Mouse (Mus musculus): ENCODE data around the gene Hormad1. TPM values are rescaled to one million over a fixed set of nuclear protein-coding genes. Genes with fewer than 3 reads are reported as not detected.
A peak's percentile ranks its signal among the peaks of the same experiment; 100 is the strongest.

Hormad1 gene
- polyA plus RNA-seq, 1 experiment from 2014 or later, result not detected

DNA sequence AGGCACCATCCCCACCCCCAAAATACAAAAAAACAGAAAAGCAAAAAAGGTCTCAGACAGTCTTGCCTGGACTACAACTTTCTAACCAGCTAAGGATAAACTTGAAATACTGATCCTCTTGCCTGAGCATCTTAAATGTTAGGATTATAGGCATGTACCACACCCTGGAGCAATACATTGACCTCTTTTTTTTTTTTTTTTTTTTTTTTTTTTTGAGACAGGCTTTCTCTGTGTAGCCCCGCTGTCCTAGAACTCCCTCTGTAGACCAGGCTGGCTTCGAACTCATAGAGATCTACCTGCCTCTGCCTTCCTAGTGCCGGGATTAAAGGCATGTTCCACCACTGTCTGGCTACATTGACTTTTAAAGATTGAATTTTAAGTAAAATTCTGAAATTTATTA is 1.3 kb downstream of the Hormad1 start:
- Histone ChIP-seq H3K4me3 (replicated peaks) (no peak overlapping the region), H3K4me1 (replicated peaks) (no peaks in the 10 kb centered on the region), H3K27ac (no peak overlapping the region), H3K9me3 (no peaks in the 10 kb centered on the region), H3K27me3 (no peaks in the 10 kb centered on the region), H3K9ac (replicated peaks) (no peak overlapping the region), H3K36me3 (no peaks in the 10 kb centered on the region), H3K4me2 (no peak overlapping the region)
- WGBS, result 92% methylated on average over 3 of the region's 3 CpGs
- ATAC-seq (ENCODE audit: insufficient number of reproducible peaks, insufficient read depth, low FRiP score, low TSS enrichment, low read depth), result no peak

DNA sequence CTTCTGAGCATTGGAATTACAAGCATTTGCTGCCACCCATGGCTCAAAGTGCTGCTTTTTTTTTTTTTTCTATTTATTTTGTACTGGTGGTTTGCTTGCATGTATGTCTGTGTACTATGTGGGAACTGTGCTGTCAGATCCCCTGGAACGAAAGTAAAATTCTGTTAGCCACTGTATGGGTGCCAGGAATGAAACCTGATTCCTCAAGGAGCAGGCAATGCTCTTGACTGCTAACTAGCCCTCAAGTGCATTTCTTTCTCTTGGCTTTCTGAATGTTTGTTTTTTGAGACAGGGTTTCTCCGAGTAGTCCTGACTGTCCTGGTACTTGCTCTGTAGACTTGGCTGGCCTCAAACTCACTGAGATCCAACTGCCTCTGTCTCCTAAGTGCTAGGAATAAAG is 2.3 kb downstream of the Hormad1 start:
- 73% methylated on average over 2 of the region's 2 CpGs for WGBS
- Histone ChIP-seq H3K27me3 (no peaks in the 10 kb centered on the region), H3K27ac (no peak overlapping the region), H3K4me2 (no peak overlapping the region), H3K9ac (replicated peaks) (no peak overlapping the region), H3K36me3 (no peaks in the 10 kb centered on the region), H3K4me1 (replicated peaks) (no peaks in the 10 kb centered on the region), H3K4me3 (replicated peaks) (no peak overlapping the region), H3K9me3 (no peaks in the 10 kb centered on the region)
- ATAC-seq (ENCODE audit: insufficient number of reproducible peaks, insufficient read depth, low FRiP score, low TSS enrichment, low read depth), result no peak

DNA sequence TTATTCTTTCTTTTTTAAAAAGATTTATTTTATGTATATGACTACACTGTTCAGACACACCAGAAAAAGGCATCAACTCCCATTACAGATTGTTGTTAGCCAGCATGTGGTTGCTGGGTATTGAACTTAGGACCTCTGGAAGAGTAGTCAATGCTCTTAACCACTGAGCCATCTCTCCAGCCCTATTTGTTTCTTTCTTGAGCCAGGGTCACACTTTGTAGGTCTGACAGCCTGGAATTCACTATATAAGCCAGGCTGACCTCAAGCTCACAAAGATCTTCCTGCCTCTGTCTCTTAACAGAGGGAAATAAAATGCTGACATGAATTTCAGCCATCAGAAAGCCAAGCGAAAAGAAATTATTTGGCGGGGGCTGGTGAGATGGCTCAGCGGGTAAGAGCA is 10.1 kb downstream of the Hormad1 start:
- no peak for ATAC-seq (ENCODE audit: insufficient number of reproducible peaks, insufficient read depth, low FRiP score, low TSS enrichment, low read depth)
- WGBS, result 87% methylated on average over 3 of the region's 3 CpGs

DNA sequence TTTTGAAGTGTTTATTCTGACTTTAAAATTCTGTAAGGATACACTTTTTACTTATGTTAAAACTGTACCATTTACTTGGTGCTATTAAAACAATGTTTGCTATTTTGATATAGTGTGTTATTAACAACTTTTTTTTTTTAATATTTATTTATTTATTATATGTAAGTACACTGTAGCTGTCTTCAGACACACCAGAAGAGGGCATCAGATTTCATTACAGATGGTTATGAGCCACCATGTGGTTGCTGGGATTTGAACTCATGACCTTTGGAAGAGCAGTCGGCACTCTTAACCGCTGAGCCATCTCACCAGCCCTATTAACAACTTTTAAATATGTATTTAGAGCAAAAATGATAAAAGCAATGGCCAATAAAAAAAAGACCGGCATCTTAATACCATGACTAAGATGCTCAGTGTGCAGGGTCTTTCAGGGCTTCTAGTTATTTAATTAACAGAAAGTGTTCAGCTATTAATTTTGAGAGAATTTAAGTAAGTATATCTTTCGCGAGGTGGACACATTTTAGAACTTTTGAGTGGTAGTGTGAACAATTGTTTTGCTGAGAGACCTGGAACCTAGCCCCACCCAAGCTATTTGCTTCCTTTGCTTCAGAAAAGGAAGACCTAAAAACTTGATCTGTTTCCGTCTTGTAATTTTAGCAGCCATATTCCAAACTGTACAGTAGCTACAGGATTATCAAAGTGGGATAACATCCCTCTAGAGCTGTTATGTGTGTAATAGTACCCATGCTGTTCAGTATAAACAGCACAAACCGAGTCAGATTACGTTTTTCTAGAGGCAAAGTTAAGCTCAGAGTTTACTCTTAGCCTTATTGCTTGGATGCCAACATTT is 28.5 kb downstream of the Hormad1 start:
- no peak overlapping the region for H3K9ac ChIP-seq (replicated peaks)
- no peaks in the 10 kb centered on the region for H3K27me3 ChIP-seq
- no peaks in the 10 kb centered on the region for H3K9me3 ChIP-seq
- H3K4me1 ChIP-seq (replicated peaks), result peaks cover 5% of the 10 kb centered on the region; the same call in 1 of the 2 replicates
- WGBS, result 53% methylated on average over 8 of the region's 8 CpGs
- H3K4me2 ChIP-seq, result peak overlapping the region; percentile 62
- peaks cover 9% of the 10 kb centered on the region for H3K36me3 ChIP-seq
- peak; percentile 21; the same call in 1 of the 2 replicates for ATAC-seq (ENCODE audit: insufficient number of reproducible peaks, insufficient read depth, low FRiP score, low TSS enrichment, low read depth)
- H3K27ac ChIP-seq, result no peak overlapping the region
- peak overlapping the region; percentile 69 for H3K4me3 ChIP-seq (replicated peaks)

More for the DNA sequence above, 10.1 kb downstream of the Hormad1 start:
- Histone ChIP-seq H3K27me3 (no peaks in the 10 kb centered on the region), H3K27ac (no peak overlapping the region), H3K4me3 (replicated peaks) (no peak overlapping the region), H3K4me2 (no peak overlapping the region), H3K4me1 (replicated peaks) (no peaks in the 10 kb centered on the region), H3K36me3 (no peaks in the 10 kb centered on the region), H3K9me3 (no peaks in the 10 kb centered on the region), H3K9ac (replicated peaks) (no peak overlapping the region)

DNA sequence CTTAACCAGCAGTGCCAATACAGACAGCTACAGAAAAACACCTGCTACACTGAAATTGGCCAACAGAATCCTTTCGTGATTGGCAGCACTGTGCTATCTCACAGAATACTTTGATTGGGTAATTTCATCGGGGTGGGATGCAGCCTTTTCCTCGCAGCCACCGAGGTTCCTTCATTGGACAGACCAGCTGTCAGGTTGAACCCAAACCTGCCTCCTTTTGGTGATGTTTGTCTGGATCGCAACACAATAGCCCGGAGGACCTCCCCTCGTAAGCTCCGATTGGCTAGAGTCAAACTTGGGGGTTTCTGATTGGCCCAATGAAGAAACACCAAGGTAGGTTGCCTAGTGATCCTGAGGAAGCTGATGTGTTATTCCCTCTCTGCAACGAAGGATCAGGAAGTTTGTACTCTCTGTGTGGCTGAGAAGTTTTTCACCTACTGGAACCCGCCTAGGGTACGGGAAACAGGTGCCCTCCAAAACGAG is 29.2 kb downstream of the Hormad1 start, which contains the start of gene Golph3l:
Golph3l (plus strand) TSS at position 331 of the 483 bp plus-strand sequence.
- 0% methylated on average over 12 of the region's 12 CpGs for WGBS
- Histone ChIP-seq H3K27ac (peak within 1 kb of the TSS; percentile 78), H3K9me3 (no peaks in the 10 kb centered on the region), H3K4me2 (peak within 1 kb of the TSS; percentile 62), H3K4me3 (replicated peaks) (peak within 1 kb of the TSS; percentile 69), H3K9ac (replicated peaks) (peak within 1 kb of the TSS; percentile 64), H3K36me3 (peaks cover 16% of the 10 kb centered on the region), H3K4me1 (replicated peaks) (peaks cover 5% of the 10 kb centered on the region; the same call in 1 of the 2 replicates), H3K27me3 (no peaks in the 10 kb centered on the region)
- ATAC-seq (ENCODE audit: insufficient number of reproducible peaks, insufficient read depth, low FRiP score, low TSS enrichment, low read depth), result peak; percentile 100

DNA sequence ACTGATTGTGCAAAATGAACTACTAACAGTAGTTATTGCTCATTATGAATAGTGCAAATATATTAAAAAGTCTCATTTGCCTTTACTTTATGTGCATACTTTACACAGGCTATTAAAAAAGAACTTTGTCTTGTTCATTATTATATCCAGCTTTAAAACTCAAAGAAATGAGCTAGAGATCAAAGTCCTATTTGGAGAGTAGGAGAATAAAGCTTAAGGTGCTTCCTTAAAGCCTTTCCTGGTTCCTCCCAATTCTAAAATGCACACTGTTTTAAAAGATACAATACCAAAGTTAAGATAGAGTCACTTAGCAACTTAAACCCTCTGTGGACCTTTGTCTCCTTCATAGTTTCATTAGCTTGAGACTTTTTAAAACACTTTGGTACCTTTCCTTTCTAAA is 39.3 kb downstream of the Hormad1 start:
- no peak overlapping the region for H3K4me2 ChIP-seq
- H3K36me3 ChIP-seq, result peaks cover 29% of the 10 kb centered on the region
- no peak for ATAC-seq (ENCODE audit: insufficient number of reproducible peaks, insufficient read depth, low FRiP score, low TSS enrichment, low read depth)
- no peaks in the 10 kb centered on the region for H3K27me3 ChIP-seq
- no peak overlapping the region for H3K27ac ChIP-seq
- no peaks in the 10 kb centered on the region for H3K4me1 ChIP-seq (replicated peaks)
- no peaks in the 10 kb centered on the region for H3K9me3 ChIP-seq
- H3K9ac ChIP-seq (replicated peaks), result no peak overlapping the region
- no peak overlapping the region for H3K4me3 ChIP-seq (replicated peaks)

DNA sequence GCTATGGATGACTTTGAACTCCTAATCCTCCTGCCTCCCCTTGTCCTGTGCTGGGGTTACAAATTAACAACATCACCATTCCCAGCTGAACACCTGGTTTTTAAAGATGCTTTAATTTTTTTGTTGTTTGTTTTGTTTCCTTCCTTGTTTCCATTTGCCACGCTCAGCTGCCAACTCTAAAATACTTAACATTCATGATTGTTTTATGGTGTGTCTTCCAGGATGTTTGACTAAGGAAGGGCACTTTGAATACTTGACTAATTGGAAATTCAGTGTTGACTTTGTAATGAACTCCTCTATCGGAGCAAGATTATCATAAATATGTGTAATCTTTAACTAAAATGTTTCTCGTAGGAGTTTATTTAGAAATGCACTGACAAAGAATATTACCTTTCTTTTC is 41.8 kb downstream of the Hormad1 start:
- H3K9ac ChIP-seq (replicated peaks), result no peak overlapping the region
- H3K36me3 ChIP-seq, result peaks cover 21% of the 10 kb centered on the region
- WGBS, result 94% methylated on average over 3 of the region's 3 CpGs
- ATAC-seq (ENCODE audit: insufficient number of reproducible peaks, insufficient read depth, low FRiP score, low TSS enrichment, low read depth), result no peak
- no peak overlapping the region for H3K27ac ChIP-seq
- H3K9me3 ChIP-seq, result no peaks in the 10 kb centered on the region
- H3K4me3 ChIP-seq (replicated peaks), result no peak overlapping the region
- H3K27me3 ChIP-seq, result no peaks in the 10 kb centered on the region
- no peaks in the 10 kb centered on the region for H3K4me1 ChIP-seq (replicated peaks)
- H3K4me2 ChIP-seq, result no peak overlapping the region

DNA sequence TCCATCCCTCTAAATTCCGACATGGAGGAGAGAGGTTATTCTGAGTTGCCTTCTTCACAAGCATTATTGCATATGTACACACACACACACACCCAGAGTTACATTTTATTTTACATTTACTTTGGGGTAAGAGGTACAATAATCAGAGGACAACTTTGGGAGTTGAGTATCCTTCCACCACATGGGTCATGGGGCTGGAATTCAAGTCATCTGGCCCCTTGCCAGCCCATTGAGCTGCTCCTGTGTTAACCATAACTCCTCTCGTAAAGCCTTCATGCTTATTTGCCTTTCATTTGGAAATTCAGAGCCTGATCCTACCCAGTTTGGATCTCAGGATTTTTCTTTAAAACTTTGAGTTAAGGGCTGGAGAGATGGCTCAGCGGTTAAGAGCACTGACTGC is 46.6 kb downstream of the Hormad1 start:
- peaks cover 51% of the 10 kb centered on the region for H3K36me3 ChIP-seq
- 85% methylated on average over 3 of the region's 3 CpGs for WGBS
- no peak overlapping the region for H3K4me2 ChIP-seq
- no peaks in the 10 kb centered on the region for H3K27me3 ChIP-seq
- H3K9me3 ChIP-seq, result no peaks in the 10 kb centered on the region
- H3K27ac ChIP-seq, result no peak overlapping the region
- H3K4me1 ChIP-seq (replicated peaks), result no peaks in the 10 kb centered on the region
- H3K9ac ChIP-seq (replicated peaks), result no peak overlapping the region
- no peak overlapping the region for H3K4me3 ChIP-seq (replicated peaks)
- no peak for ATAC-seq (ENCODE audit: insufficient number of reproducible peaks, insufficient read depth, low FRiP score, low TSS enrichment, low read depth)

DNA sequence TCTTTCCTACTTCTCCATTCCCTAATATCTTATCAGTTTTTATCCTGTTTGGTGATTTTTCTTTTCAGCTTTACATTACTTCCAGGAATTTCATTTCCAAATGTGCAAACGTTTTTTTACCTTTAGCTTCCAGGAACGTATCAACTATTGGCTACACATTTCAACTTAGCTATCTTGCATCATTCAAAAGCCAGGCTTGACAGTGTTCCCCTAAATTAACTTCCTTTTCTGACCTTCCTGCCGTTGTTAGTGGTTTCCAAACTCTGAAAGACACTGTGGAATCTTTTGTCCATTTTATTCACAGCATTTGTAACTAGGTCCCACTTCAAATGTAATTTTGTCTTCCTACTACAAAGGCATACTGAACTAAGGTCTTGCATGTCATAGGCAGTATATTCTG is 49.7 kb downstream of the Hormad1 start:
- 72% methylated on average over 3 of the region's 3 CpGs for whole genome bisulfite sequencing
- H3K4me1 ChIP-seq (replicated peaks), result no peaks in the 10 kb centered on the region
- no peak overlapping the region for H3K4me3 ChIP-seq (replicated peaks)
- no peak overlapping the region for H3K27ac ChIP-seq
- H3K27me3 ChIP-seq, result no peaks in the 10 kb centered on the region
- H3K9me3 ChIP-seq, result no peaks in the 10 kb centered on the region
- H3K9ac ChIP-seq (replicated peaks), result no peak overlapping the region
- H3K36me3 ChIP-seq, result peaks cover 58% of the 10 kb centered on the region
- H3K4me2 ChIP-seq, result no peak overlapping the region
- no peak for ATAC-seq (ENCODE audit: insufficient number of reproducible peaks, insufficient read depth, low FRiP score, low TSS enrichment, low read depth)

DNA sequence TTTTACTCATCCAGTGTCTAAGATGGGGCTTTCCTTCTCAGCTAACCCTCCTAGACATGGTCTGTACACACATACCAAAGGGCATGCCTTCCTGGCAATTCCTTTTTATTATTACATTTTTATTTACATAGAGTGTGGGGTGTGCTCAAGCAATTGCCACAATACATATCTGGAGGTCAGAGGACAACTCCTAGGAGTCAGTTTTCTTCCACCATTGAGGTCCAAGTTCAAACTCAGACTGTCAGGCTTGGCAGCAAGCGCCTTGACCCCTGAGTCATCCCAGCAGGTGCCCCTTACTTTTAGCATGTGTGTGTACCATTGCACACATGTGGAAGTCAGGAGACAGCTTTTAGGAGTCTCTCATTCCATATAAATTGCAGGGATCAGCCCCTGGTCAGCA is 54.5 kb downstream of the Hormad1 start:
- Histone ChIP-seq H3K4me3 (replicated peaks) (no peak overlapping the region), H3K4me1 (replicated peaks) (no peaks in the 10 kb centered on the region), H3K9me3 (no peaks in the 10 kb centered on the region), H3K9ac (replicated peaks) (no peak overlapping the region), H3K27ac (no peak overlapping the region), H3K36me3 (peaks cover 61% of the 10 kb centered on the region), H3K27me3 (no peaks in the 10 kb centered on the region), H3K4me2 (no peak overlapping the region)
- no peak for ATAC-seq (ENCODE audit: insufficient number of reproducible peaks, insufficient read depth, low FRiP score, low TSS enrichment, low read depth)
- 95% methylated on average over 1 of the region's 1 CpGs for WGBS

DNA sequence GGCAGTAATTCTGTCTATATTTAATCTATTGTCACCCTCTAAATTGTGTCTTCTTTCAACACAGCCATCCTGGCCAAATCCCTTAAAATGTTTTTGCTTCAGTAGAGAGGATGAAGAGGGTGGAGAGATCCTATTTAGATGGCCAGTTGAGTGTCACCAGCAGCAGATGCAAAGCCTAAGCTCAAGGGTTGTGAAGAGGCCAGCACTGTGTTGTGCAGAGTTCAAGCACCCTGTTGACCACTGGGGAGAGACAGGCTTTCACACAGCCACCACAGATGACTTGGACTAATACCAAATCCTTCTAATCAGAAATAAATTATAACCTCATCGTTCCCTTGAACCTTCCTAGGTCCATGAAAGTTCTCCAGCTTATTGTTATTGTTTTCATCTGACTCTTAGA is 59.0 kb downstream of the Hormad1 start:
- peaks cover 3% of the 10 kb centered on the region for H3K4me1 ChIP-seq (replicated peaks)
- H3K4me3 ChIP-seq (replicated peaks), result no peak overlapping the region
- H3K27ac ChIP-seq, result no peak overlapping the region
- ATAC-seq (ENCODE audit: insufficient number of reproducible peaks, insufficient read depth, low FRiP score, low TSS enrichment, low read depth), result no peak
- no peak overlapping the region for H3K9ac ChIP-seq (replicated peaks)
- 82% methylated on average over 1 of the region's 1 CpGs for WGBS
- no peak overlapping the region for H3K4me2 ChIP-seq
- H3K9me3 ChIP-seq, result no peaks in the 10 kb centered on the region
- H3K27me3 ChIP-seq, result no peaks in the 10 kb centered on the region
- H3K36me3 ChIP-seq, result peaks cover 54% of the 10 kb centered on the region

DNA sequence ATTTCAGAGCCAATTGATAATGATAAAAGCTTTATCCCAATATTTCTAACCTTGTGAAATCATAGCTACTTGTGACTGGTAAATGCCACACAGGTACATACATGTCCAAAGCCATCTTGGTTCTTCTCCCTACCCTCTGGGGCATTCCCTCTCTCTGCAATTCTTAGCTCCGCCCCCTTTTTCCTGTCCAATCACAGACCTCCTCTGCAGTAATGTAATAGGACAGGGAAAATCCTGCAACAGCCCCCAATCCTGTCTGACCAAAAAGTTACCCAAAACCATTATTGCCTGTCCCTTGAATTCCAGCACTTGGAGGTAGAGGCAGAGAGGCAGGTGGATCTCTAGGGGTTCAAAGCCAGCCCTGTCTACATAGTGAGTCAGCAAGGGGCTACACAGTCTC is 61.8 kb downstream of the Hormad1 start:
- H3K9me3 ChIP-seq, result no peaks in the 10 kb centered on the region
- H3K4me3 ChIP-seq (replicated peaks), result no peak overlapping the region
- 93% methylated on average over 1 of the region's 1 CpGs for WGBS
- H3K9ac ChIP-seq (replicated peaks), result no peak overlapping the region
- H3K4me2 ChIP-seq, result no peak overlapping the region
- H3K27ac ChIP-seq, result no peak overlapping the region
- no peak for ATAC-seq (ENCODE audit: insufficient number of reproducible peaks, insufficient read depth, low FRiP score, low TSS enrichment, low read depth)
- peaks cover 20% of the 10 kb centered on the region for H3K4me1 ChIP-seq (replicated peaks)
- peaks cover 38% of the 10 kb centered on the region for H3K36me3 ChIP-seq
- no peaks in the 10 kb centered on the region for H3K27me3 ChIP-seq

All from limb, embryonic 12.5 days (tissue).